Mouse (Mus musculus): ENCODE data around the gene Atp12a. TPM values are rescaled to one million over a fixed set of nuclear protein-coding genes. Genes with fewer than 3 reads are reported as not detected.

Atp12a gene
- polyA plus RNA-seq, 1 experiment from 2014 or later: 2.6 TPM

DNA sequence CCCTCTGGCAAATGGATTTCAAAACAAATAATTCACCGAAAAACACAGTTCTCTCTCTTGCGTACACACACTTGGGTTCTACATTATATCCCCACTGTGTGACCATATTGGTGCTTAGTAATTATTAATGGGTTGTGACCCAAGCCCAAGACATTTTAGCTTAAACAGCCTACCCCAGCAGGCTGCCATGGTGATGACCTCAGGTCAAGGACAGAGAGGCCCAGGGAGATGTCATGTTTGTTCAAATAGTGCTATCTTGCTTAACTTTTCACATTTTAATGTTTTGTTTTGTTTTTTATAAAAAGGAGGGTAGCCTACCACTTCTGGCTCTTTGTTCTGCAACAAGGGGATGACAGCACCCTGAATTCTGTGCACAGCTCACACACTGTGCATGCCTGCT, 27.2 kb upstream of the Atp12a start:
- H3K4me2 ChIP-seq (ENCODE audit: low read depth, low read length): 0 out of 2 replicates have a peak overlapping the region, but pooled peaks have one; percentile 6
- no peak for ATAC-seq (ENCODE audit: low read depth)
- H3K36me3 ChIP-seq (ENCODE audit: control insufficient read depth, insufficient read depth, low read length): no peaks in the 10 kb centered on the region
- no peak overlapping the region for H3K4me3 ChIP-seq (ENCODE audit: low read length)
- H3K27me3 ChIP-seq (ENCODE audit: control insufficient read depth, insufficient read depth, low read depth, low read length): no peaks in the 10 kb centered on the region
- H3K4me1 ChIP-seq (replicated peaks; ENCODE audit: control insufficient read depth, insufficient read depth, low read length): peaks cover 7% of the 10 kb centered on the region
- WGBS: 56% methylated on average over 2 of the region's 2 CpGs
- no peaks in the 10 kb centered on the region for H3K9me3 ChIP-seq (ENCODE audit: control insufficient read depth, low read length)
- no peak overlapping the region for H3K27ac ChIP-seq (ENCODE audit: low read length)
- H3K9ac ChIP-seq (ENCODE audit: low read length): no peak overlapping the region

GRCm38 (mm10) chr14:56338882-56339442, 25.9 kb upstream of the Atp12a start:
- no peak overlapping the region for H3K4me2 ChIP-seq (ENCODE audit: low read depth, low read length)
- no peak overlapping the region for H3K9ac ChIP-seq (ENCODE audit: low read length)
- H3K4me1 ChIP-seq (replicated peaks; ENCODE audit: control insufficient read depth, insufficient read depth, low read length): peaks cover 7% of the 10 kb centered on the region
- H3K4me3 ChIP-seq (ENCODE audit: low read length): no peak overlapping the region
- 60% methylated on average over 7 of the region's 7 CpGs for WGBS
- ATAC-seq (ENCODE audit: low read depth): no peak
- no peaks in the 10 kb centered on the region for H3K36me3 ChIP-seq (ENCODE audit: control insufficient read depth, insufficient read depth, low read length)
- no peak overlapping the region for H3K27ac ChIP-seq (ENCODE audit: low read length)
- no peaks in the 10 kb centered on the region for H3K27me3 ChIP-seq (ENCODE audit: control insufficient read depth, insufficient read depth, low read depth, low read length)
- H3K9me3 ChIP-seq (ENCODE audit: control insufficient read depth, low read length): no peaks in the 10 kb centered on the region

DNA sequence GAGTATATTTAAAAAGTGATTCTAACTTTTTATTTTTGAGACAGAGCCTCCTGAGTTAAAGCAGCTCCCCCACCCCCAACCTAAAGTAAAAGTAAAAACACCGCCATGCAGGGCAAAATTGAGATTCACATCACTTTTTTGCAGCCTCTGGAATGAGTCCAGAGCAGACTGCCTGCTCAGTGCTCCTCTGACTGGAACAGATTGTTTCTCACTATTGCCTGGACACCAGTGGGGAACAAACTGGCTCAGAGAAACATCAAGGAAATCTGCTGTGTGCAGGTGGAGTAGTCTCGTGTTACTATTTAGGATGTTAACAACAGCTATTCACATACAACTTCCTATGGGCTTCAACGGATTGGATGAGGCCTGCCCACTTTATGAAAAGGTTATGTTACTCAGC, 16.2 kb upstream of the Atp12a start:
- Histone ChIP-seq H3K9me3 (ENCODE audit: control insufficient read depth, low read length) (no peaks in the 10 kb centered on the region), H3K36me3 (ENCODE audit: control insufficient read depth, insufficient read depth, low read length) (no peaks in the 10 kb centered on the region), H3K4me2 (ENCODE audit: low read depth, low read length) (no peak overlapping the region), H3K4me1 (replicated peaks; ENCODE audit: control insufficient read depth, insufficient read depth, low read length) (no peaks in the 10 kb centered on the region), H3K9ac (ENCODE audit: low read length) (no peak overlapping the region), H3K27me3 (ENCODE audit: control insufficient read depth, insufficient read depth, low read depth, low read length) (no peaks in the 10 kb centered on the region), H3K27ac (ENCODE audit: low read length) (no peak overlapping the region), H3K4me3 (ENCODE audit: low read length) (no peak overlapping the region)
- no peak for ATAC-seq (ENCODE audit: low read depth)
- 64% methylated on average over 3 of the region's 3 CpGs for WGBS

DNA sequence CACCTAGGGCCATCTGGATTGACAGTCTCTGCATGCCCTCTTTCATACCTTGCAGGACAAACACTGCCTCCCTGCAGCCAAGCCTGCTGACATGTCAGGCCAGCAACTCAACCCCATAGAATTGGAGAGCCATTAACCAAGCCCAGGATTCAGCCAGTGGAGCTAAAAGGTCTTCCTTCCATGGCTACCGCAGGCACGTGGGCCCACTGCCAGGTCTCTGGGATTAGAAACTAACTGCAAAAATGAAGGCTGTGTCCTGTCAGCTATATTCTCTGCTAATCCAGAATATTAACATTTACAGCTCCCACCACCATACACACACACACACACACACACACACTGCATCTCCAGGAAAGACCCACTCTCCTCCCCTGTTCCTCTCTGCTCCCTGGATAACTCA, 15.3 kb upstream of the Atp12a start:
- Histone ChIP-seq H3K27me3 (ENCODE audit: control insufficient read depth, insufficient read depth, low read depth, low read length) (no peaks in the 10 kb centered on the region), H3K36me3 (ENCODE audit: control insufficient read depth, insufficient read depth, low read length) (no peaks in the 10 kb centered on the region), H3K27ac (ENCODE audit: low read length) (no peak overlapping the region), H3K4me1 (replicated peaks; ENCODE audit: control insufficient read depth, insufficient read depth, low read length) (no peaks in the 10 kb centered on the region), H3K9me3 (ENCODE audit: control insufficient read depth, low read length) (no peaks in the 10 kb centered on the region), H3K9ac (ENCODE audit: low read length) (no peak overlapping the region), H3K4me3 (ENCODE audit: low read length) (no peak overlapping the region), H3K4me2 (ENCODE audit: low read depth, low read length) (no peak overlapping the region)
- no peak for ATAC-seq (ENCODE audit: low read depth)
- 61% methylated on average over 2 of the region's 2 CpGs for WGBS

DNA sequence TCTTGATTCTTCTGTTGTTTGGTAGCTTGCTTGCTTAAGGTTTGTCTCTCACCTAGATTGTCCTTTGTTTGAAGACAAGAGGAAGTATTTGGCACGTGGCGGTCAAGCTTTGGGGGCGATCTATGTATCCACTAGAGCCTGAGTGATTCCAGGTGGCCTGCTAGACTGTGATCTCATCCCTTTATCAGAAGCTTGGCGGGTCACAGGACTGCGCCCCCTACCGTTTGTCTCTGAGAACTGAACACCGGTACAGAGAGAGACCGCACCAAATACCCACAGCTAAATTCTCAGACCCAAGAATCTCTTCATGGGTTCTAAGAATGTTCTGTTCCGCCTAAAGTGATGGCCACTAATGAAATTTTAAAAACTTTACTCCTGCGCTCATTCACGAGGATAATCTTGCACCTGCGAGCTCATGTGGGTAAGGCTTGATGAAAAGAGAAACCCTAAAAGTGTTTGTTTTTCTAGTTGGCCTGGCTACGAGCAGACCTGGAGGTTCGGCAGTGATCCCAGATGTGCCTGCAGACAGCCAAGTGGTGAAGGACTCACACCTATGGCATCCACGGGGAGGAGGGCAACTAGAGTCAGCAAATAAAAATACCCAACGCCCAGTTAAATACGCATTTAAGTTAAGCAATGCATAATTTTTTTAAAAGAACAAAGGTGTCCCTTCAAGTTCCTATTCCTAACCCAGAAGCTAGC, 12.8 kb upstream of the Atp12a start:
- Histone ChIP-seq H3K27me3 (ENCODE audit: control insufficient read depth, insufficient read depth, low read depth, low read length) (no peaks in the 10 kb centered on the region), H3K4me3 (ENCODE audit: low read length) (no peak overlapping the region), H3K36me3 (ENCODE audit: control insufficient read depth, insufficient read depth, low read length) (no peaks in the 10 kb centered on the region), H3K27ac (ENCODE audit: low read length) (no peak overlapping the region), H3K9ac (ENCODE audit: low read length) (no peak overlapping the region), H3K9me3 (ENCODE audit: control insufficient read depth, low read length) (no peaks in the 10 kb centered on the region), H3K4me1 (replicated peaks; ENCODE audit: control insufficient read depth, insufficient read depth, low read length) (peaks cover 2% of the 10 kb centered on the region; the same call in 1 of the 2 replicates), H3K4me2 (ENCODE audit: low read depth, low read length) (no peak overlapping the region)
- 20% methylated on average over 17 of the region's 17 CpGs for whole genome bisulfite sequencing
- no peak for ATAC-seq (ENCODE audit: low read depth)

DNA sequence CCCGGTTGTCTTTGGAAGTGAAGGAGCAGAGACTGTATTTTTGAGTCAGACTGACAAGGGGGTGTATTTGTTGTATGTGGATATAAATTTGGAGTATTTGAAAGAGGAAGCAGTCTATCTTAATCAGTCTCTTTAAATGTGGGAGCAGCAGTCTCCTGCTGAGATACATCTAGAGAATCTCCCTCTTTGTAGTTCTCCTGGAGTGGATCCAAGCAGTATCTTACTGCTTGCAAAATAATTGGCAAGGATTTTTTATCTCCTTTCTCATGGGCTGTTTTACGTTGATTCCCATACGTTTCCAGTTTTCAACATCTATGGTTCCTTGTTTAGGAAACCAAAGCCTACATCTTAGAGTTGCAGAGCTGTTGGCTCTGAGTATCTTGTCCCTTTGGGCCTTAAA, 10.1 kb upstream of the Atp12a start:
- Histone ChIP-seq H3K27ac (ENCODE audit: low read length) (peak overlapping the region; percentile 71), H3K36me3 (ENCODE audit: control insufficient read depth, insufficient read depth, low read length) (no peaks in the 10 kb centered on the region), H3K9ac (ENCODE audit: low read length) (no peak overlapping the region), H3K4me1 (replicated peaks; ENCODE audit: control insufficient read depth, insufficient read depth, low read length) (peaks cover 7% of the 10 kb centered on the region), H3K9me3 (ENCODE audit: control insufficient read depth, low read length) (no peaks in the 10 kb centered on the region), H3K4me2 (ENCODE audit: low read depth, low read length) (no peak overlapping the region), H3K27me3 (ENCODE audit: control insufficient read depth, insufficient read depth, low read depth, low read length) (no peaks in the 10 kb centered on the region), H3K4me3 (ENCODE audit: low read length) (no peak overlapping the region)
- peak; percentile 51 for ATAC-seq (ENCODE audit: low read depth)
- 40% methylated on average over 3 of the region's 3 CpGs for WGBS

DNA sequence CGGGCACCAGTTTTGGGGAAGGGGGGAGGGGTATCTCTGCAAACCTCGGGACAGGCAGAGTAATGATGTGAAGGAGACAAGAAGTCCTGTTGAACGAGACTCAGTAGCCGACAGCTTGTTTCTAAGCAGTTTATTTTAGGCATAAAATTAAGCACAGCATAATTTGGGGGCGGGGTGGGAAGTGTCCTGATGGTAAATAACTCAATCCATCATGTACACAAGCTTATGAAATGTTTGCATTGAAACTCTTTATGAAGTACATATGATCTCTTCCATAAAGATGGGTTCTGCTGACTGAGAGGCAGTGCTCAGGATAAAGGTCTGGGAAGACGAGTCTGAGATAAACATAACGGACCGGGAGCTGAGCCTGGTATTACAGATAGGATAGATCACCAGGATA, 9.5 kb upstream of the Atp12a start:
- WGBS: 35% methylated on average over 8 of the region's 8 CpGs
- H3K9me3 ChIP-seq (ENCODE audit: control insufficient read depth, low read length): no peaks in the 10 kb centered on the region
- peak; percentile 74 for ATAC-seq (ENCODE audit: low read depth)
- H3K4me2 ChIP-seq (ENCODE audit: low read depth, low read length): no peak overlapping the region
- H3K4me1 ChIP-seq (replicated peaks; ENCODE audit: control insufficient read depth, insufficient read depth, low read length): peaks cover 7% of the 10 kb centered on the region
- H3K9ac ChIP-seq (ENCODE audit: low read length): no peak overlapping the region
- H3K36me3 ChIP-seq (ENCODE audit: control insufficient read depth, insufficient read depth, low read length): no peaks in the 10 kb centered on the region
- no peaks in the 10 kb centered on the region for H3K27me3 ChIP-seq (ENCODE audit: control insufficient read depth, insufficient read depth, low read depth, low read length)
- peak overlapping the region; percentile 71 for H3K27ac ChIP-seq (ENCODE audit: low read length)
- no peak overlapping the region for H3K4me3 ChIP-seq (ENCODE audit: low read length)

GRCm38 (mm10) chr14:56356196-56356595, 8.7 kb upstream of the Atp12a start:
- Histone ChIP-seq H3K27me3 (ENCODE audit: control insufficient read depth, insufficient read depth, low read depth, low read length) (no peaks in the 10 kb centered on the region), H3K27ac (ENCODE audit: low read length) (no peak overlapping the region), H3K4me3 (ENCODE audit: low read length) (no peak overlapping the region), H3K4me2 (ENCODE audit: low read depth, low read length) (no peak overlapping the region), H3K9me3 (ENCODE audit: control insufficient read depth, low read length) (no peaks in the 10 kb centered on the region), H3K9ac (ENCODE audit: low read length) (no peak overlapping the region), H3K4me1 (replicated peaks; ENCODE audit: control insufficient read depth, insufficient read depth, low read length) (peaks cover 7% of the 10 kb centered on the region), H3K36me3 (ENCODE audit: control insufficient read depth, insufficient read depth, low read length) (no peaks in the 10 kb centered on the region)
- 84% methylated on average over 6 of the region's 6 CpGs for WGBS
- no peak for ATAC-seq (ENCODE audit: low read depth)

GRCm38 (mm10) chr14:56358422-56358821, 6.4 kb upstream of the Atp12a start:
- Histone ChIP-seq H3K4me1 (replicated peaks; ENCODE audit: control insufficient read depth, insufficient read depth, low read length) (peaks cover 7% of the 10 kb centered on the region), H3K27ac (ENCODE audit: low read length) (peak overlapping the region; percentile 21; the same call in 1 of the 2 replicates), H3K4me2 (ENCODE audit: low read depth, low read length) (no peak overlapping the region), H3K27me3 (ENCODE audit: control insufficient read depth, insufficient read depth, low read depth, low read length) (no peaks in the 10 kb centered on the region), H3K4me3 (ENCODE audit: low read length) (no peak overlapping the region), H3K9ac (ENCODE audit: low read length) (no peak overlapping the region), H3K36me3 (ENCODE audit: control insufficient read depth, insufficient read depth, low read length) (no peaks in the 10 kb centered on the region), H3K9me3 (ENCODE audit: control insufficient read depth, low read length) (no peaks in the 10 kb centered on the region)
- peak; percentile 63 for ATAC-seq (ENCODE audit: low read depth)
- WGBS: 53% methylated on average over 7 of the region's 7 CpGs
